Mouse (Mus musculus) cortical plate, adult 2 months (tissue): Measurements from ENCODE around the gene Timp3.

Source experiments
- CTCF ChIP-seq: fragments of 200-500 bp; IDR thresholded peaks from 2 replicates; pipeline ENCODE4 v1.5.1; 2011; ENCODE audit warnings: mild to moderate bottlenecking, control low read depth, low read length; ENCODE audit not compliant: insufficient read depth; ENCODE audit errors: extremely low read depth
- POLR2A ChIP-seq: fragments of 200-500 bp; IDR thresholded peaks from 2 replicates; pipeline ENCODE4 v1.6.1; 2011; ENCODE audit warnings: mild to moderate bottlenecking, low read length, control low read depth; ENCODE audit not compliant: insufficient read depth; ENCODE audit errors: extremely low read depth

- TF ChIP-seq CTCF (no peak), POLR2A (no peak)
Measured at GRCm38 (mm10) chr10:86330993-86331680, 31.0 kb downstream of the Timp3 start.
